Mouse (Mus musculus): ENCODE measurements around the gene Pop5. TPM values are rescaled to one million over a fixed set of nuclear protein-coding genes. Genes with fewer than 3 reads are reported as not detected.

Gene Pop5
- polyA plus RNA-seq (2014; fragmentation: Illumina TruSeq; extraction: RNeasy Lipid Tissue Mini Kit (QIAGEN cat#74804); ENCODE audit: low read depth, low replicate concordance) = 81.1 TPM

GRCm38 (mm10) chr5:115235786-115236263 lies at the start of gene Pop5:
TSS of gene Pop5 (plus strand) at chr5:115235836.

GRCm38 (mm10) chr5:115193669-115194625 lies 41.7 kb upstream of the Pop5 start, which contains the start of gene Cabp1:
TSS of gene Cabp1 (minus strand) at chr5:115194381.

GRCm38 (mm10) chr5:115272812-115273548 lies 37.3 kb downstream of the Pop5 start, which contains the start of gene Rnf10:
TSS of gene Rnf10 (minus strand) at chr5:115272898.

GRCm38 (mm10) chr5:115279226-115280049 lies 43.8 kb downstream of the Pop5 start, which contains the start of gene Coq5:
TSS of gene Coq5 (plus strand) at chr5:115279666.

Other genes with a start within 250 kb of the Pop5 start
- gene Sppl3, start 224.7 kb upstream of the Pop5 start, polyA plus RNA-seq (2014; fragmentation: Illumina TruSeq; extraction: RNeasy Lipid Tissue Mini Kit (QIAGEN cat#74804); ENCODE audit: low read depth, low replicate concordance) = 31.1 TPM
- not detected for gene Gm10401, start 137.5 kb upstream of the Pop5 start, polyA plus RNA-seq (2014; fragmentation: Illumina TruSeq; extraction: RNeasy Lipid Tissue Mini Kit (QIAGEN cat#74804); ENCODE audit: low read depth, low replicate concordance)
- gene Acads, start 116.5 kb upstream of the Pop5 start, polyA plus RNA-seq (2014; fragmentation: Illumina TruSeq; extraction: RNeasy Lipid Tissue Mini Kit (QIAGEN cat#74804); ENCODE audit: low read depth, low replicate concordance) = 67.3 TPM
- 56.1 TPM for gene Unc119b, start 100.9 kb upstream of the Pop5 start, polyA plus RNA-seq (2014; fragmentation: Illumina TruSeq; extraction: RNeasy Lipid Tissue Mini Kit (QIAGEN cat#74804); ENCODE audit: low read depth, low replicate concordance)
- gene Mlec, start 77.7 kb upstream of the Pop5 start, polyA plus RNA-seq (2014; fragmentation: Illumina TruSeq; extraction: RNeasy Lipid Tissue Mini Kit (QIAGEN cat#74804); ENCODE audit: low read depth, low replicate concordance) = 205 TPM
- 3.2 TPM for gene Cabp1, start 41.5 kb upstream of the Pop5 start, polyA plus RNA-seq (2014; fragmentation: Illumina TruSeq; extraction: RNeasy Lipid Tissue Mini Kit (QIAGEN cat#74804); ENCODE audit: low read depth, low replicate concordance)
- 150 TPM for gene Rnf10, start 37.1 kb downstream of the Pop5 start, polyA plus RNA-seq (2014; fragmentation: Illumina TruSeq; extraction: RNeasy Lipid Tissue Mini Kit (QIAGEN cat#74804); ENCODE audit: low read depth, low replicate concordance)
- gene Coq5, start 43.8 kb downstream of the Pop5 start, polyA plus RNA-seq (2014; fragmentation: Illumina TruSeq; extraction: RNeasy Lipid Tissue Mini Kit (QIAGEN cat#74804); ENCODE audit: low read depth, low replicate concordance) = 28.2 TPM
- gene Dynll1, start 65.2 kb downstream of the Pop5 start, polyA plus RNA-seq (2014; fragmentation: Illumina TruSeq; extraction: RNeasy Lipid Tissue Mini Kit (QIAGEN cat#74804); ENCODE audit: low read depth, low replicate concordance) = 245 TPM
- gene Srsf9, start 91.3 kb downstream of the Pop5 start, polyA plus RNA-seq (2014; fragmentation: Illumina TruSeq; extraction: RNeasy Lipid Tissue Mini Kit (QIAGEN cat#74804); ENCODE audit: low read depth, low replicate concordance) = 54.0 TPM
- 20.5 TPM for gene Gatc, start 105.3 kb downstream of the Pop5 start, polyA plus RNA-seq (2014; fragmentation: Illumina TruSeq; extraction: RNeasy Lipid Tissue Mini Kit (QIAGEN cat#74804); ENCODE audit: low read depth, low replicate concordance)
- 43.0 TPM for gene Triap1, start 105.4 kb downstream of the Pop5 start, polyA plus RNA-seq (2014; fragmentation: Illumina TruSeq; extraction: RNeasy Lipid Tissue Mini Kit (QIAGEN cat#74804); ENCODE audit: low read depth, low replicate concordance)
- 608 TPM for gene Cox6a1, start 113.1 kb downstream of the Pop5 start, polyA plus RNA-seq (2014; fragmentation: Illumina TruSeq; extraction: RNeasy Lipid Tissue Mini Kit (QIAGEN cat#74804); ENCODE audit: low read depth, low replicate concordance)
- 1.9 TPM for gene Msi1, start 193.8 kb downstream of the Pop5 start, polyA plus RNA-seq (2014; fragmentation: Illumina TruSeq; extraction: RNeasy Lipid Tissue Mini Kit (QIAGEN cat#74804); ENCODE audit: low read depth, low replicate concordance)
- not detected for gene Pla2g1b, start 230.4 kb downstream of the Pop5 start, polyA plus RNA-seq (2014; fragmentation: Illumina TruSeq; extraction: RNeasy Lipid Tissue Mini Kit (QIAGEN cat#74804); ENCODE audit: low read depth, low replicate concordance)
- 37.6 TPM for gene Sirt4, start 248.9 kb downstream of the Pop5 start, polyA plus RNA-seq (2014; fragmentation: Illumina TruSeq; extraction: RNeasy Lipid Tissue Mini Kit (QIAGEN cat#74804); ENCODE audit: low read depth, low replicate concordance)

Data from adipose tissue, adult 10 weeks (tissue).